Mouse (Mus musculus): ENCODE measurements at regions not wholly inside any gene's neighbourhood (a gene's known extent, or its start where the extent isn't known, plus 50 kb on each side); places are given as distances from the start of the nearest gene placed in this dataset.
A peak's percentile ranks its signal among the peaks of the same experiment; 100 is the strongest.

GRCm38 (mm10) chr3:41408821-41409737 lies 146.5 kb upstream of the Jade1 start:
- no peak for DNase-seq

DNA sequence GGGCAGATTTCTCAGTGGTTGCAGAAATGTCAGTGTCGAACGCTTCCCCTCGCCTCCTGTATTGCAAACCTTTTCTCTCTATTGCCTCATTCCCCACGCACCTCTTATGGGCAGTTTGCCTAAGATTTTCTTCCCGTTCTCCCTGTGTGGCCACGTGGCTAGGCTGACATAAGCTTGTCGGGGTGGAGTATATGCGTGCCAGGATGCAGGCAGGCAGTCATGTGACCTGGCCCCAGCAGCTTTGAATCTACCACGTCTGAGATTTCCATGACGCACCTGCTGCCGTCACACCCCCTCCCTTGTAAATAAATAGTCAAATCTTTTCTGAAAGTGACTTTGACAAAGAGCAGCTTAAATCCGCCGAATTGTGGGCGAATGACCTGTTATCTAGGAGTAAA lies 147.1 kb upstream of the Jade1 start:
- DNase-seq = peak; percentile 41

DNA sequence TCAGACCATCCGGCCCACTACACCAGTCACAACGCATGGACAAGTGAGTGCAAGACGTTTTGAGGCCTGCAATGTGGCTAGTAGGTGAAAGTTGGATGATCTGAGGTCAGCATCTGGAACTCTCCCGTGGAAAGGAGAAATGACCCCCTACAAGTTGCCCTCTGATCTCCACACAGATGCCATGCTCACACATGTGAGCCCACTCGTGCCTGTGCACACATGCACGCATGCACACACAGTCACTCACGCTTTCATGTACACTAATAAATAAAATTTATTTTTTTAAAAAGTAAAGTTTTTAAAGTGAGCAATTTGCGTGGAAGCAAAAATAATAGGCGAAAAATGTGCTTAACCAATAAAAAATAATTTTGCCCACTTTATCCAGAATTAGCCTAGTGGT lies 147.5 kb upstream of the Jade1 start:
- DNase-seq = no peak

GRCm38 (mm10) chr3:41407520-41407919 lies 148.0 kb upstream of the Jade1 start:
- no peak for DNase-seq

- DNase-seq = no peak
These were observed 153.7 kb upstream of the Jade1 start for GRCm38 (mm10) chr3:41401881-41402280.

DNA sequence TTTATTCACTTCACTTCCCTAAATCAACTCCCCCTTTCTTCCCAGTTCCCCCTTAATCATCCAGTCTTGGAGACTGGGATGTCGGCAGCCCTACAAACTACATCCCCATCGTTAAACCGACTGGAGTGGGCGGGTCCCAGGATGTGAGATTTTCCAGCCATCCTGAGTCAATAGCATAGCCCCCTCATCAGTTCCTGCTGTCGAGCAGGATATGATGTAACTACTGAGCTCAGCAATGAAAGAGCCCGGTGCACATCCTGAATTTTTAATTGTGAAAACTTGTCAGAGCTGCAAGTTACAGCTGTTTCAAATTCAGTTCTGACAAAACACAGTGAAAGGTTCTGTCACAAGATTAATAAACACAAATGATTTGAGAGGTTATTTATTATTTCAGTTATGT lies 165.7 kb upstream of the Jade1 start:
- no peak for DNase-seq

- no peak for DNase-seq
These were observed 167.9 kb upstream of the Jade1 start for GRCm38 (mm10) chr3:41387469-41388212.

GRCm38 (mm10) chr3:41386299-41386698 lies 169.2 kb upstream of the Jade1 start:
- DNase-seq = no peak

GRCm38 (mm10) chr3:41384410-41384809 lies 171.1 kb upstream of the Jade1 start:
- no peak for DNase-seq

GRCm38 (mm10) chr3:41378576-41378975 lies 177.0 kb upstream of the Jade1 start:
- DNase-seq = no peak

- DNase-seq = no peak
These were observed 177.6 kb upstream of the Jade1 start for GRCm38 (mm10) chr3:41377826-41378406.

- no peak for DNase-seq
These were observed 178.5 kb upstream of the Jade1 start for GRCm38 (mm10) chr3:41376848-41377582.

DNA sequence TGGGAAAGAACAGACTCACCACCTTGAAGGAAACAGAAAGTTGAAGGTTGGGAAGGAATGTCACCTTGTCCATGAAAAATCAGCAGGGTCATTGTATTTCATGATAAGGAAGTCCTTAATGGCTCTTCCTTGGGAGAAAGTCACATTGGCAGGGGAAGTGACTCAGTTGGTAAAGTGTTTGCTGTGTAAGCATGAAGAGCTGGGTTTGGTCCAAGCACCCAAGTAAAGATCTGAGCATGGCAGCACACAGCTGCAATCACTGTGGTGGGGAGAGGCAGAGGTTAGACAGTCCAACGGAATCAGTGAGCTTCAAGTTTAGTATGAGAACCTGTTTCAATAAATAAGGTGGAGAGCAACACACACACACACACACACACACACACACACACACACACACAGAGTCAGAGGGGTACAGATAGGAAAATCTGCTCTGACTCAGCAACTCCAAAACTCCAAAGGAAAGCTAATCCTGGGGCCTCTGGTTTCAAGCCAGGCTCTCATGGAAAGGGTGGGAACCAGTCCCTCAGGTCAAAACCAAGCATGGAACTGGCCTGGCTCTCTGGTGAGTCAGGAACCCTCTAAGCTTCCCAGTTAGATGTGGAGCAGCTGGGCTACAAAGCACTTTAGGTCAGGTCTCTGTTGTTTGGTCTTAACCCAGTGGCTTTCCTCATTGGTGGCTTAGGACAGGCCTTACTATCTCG lies 180.2 kb upstream of the Jade1 start:
- DNase-seq = no peak

GRCm38 (mm10) chr3:41373198-41373597 lies 182.3 kb upstream of the Jade1 start:
- no peak for DNase-seq

DNA sequence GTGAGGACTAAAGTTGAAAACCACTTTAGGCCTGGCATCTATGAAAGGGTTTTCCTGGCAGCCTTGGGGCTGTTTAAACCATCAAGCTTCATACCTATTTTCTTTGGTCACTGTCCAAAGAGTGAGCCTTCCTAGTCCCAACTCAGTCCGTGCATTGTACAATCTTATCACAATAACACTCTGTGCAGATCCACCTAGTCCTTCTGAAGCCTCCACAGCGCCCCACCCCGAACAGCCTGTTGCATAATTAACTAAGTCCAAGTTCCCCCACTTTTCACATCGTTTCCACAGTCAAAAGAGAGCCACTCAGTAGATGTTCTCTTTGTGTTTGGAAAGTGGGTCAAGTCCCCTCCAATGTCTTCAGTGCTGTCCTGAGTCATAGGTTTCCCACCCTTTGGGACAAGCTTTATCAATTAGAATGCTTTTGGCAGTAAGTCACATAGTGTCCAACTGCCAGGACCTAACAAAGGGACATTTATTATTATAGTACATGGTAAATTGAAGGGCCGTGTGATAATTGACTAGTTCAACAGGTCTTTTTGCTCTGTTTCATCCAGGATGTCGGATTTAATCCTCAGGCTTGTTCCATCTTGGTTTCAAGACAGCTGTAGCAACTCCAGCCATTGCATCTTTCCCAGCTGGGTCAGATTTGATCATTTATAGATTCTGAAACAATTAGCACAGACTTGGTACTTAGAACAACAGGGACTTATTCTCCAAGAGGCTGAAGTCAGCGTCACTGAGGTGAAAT lies 187.0 kb upstream of the Jade1 start:
- DNase-seq = no peak

- no peak for DNase-seq
These were observed 188.8 kb upstream of the Jade1 start for GRCm38 (mm10) chr3:41366764-41367163.

- DNase-seq = no peak
These were observed 189.3 kb upstream of the Jade1 start for GRCm38 (mm10) chr3:41366264-41366663.

DNA sequence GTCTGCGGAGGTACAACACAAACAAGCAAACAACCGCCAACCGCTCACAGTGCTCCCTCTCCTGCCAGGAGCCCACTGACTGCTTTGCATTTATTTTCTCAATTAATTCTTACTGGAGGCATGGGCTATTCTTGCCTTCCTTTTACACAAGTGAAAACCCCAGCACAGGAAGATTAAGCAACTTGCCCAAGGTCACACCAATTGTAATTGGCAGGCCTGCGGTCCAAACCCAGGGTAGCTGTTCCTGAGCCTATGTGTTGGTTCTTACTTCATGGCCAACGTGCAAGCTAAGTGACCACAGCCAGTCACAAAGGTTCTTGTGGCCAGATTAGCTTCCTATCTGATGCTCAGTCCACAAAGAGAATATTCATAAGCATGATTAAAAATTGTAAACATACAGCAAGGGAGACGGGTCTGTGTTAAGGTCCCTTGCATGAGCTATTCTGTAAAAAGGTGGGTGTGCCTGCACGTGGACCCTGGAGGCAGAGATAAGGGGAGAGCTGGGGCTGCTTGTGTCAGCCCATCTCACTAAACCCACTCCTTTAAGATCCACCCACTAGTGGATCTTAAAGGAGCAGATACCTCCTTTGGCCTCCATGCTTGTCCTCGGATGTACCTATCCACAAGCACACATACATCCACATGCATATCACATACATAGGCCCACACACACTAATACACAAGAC lies 190.2 kb upstream of the Jade1 start:
- no peak for DNase-seq

- DNase-seq = no peak
These were observed 191.6 kb upstream of the Jade1 start for GRCm38 (mm10) chr3:41363947-41364346.

- no peak for DNase-seq
These were observed 195.3 kb upstream of the Jade1 start for GRCm38 (mm10) chr3:41360231-41360630.

DNA sequence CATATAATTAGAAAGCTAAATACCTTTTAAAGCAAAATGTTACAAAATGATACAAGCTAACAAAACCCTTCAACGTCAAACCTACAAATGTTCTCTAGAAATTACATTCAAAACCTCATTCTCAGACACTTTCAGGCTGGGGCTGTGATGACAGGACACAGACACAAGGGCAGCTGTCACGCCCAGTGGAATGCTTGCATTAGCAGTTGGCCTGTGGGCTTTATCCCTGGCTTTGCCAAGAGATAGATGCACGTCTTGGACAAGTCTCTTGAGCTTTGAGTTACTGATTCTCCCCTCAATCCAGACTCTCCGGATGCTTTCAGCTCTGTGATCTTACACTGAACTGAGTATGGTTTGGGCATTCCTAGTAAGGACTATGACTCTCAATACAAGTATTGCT lies 196.1 kb upstream of the Jade1 start:
- DNase-seq = no peak

All from cerebellum, adult 9-10 months (tissue).